Mouse (Mus musculus): ENCODE data around the gene Col2a1.

GRCm38 (mm10) chr15:97955286-97955685 is 49.2 kb downstream of the Col2a1 start:
- no peak for TF ChIP-seq CTCF (IDR thresholded peaks at IDR 0.05; ENCODE audit: borderline replicate concordance, insufficient read depth, low read depth, low read length)
- TF ChIP-seq POLR2A (IDR thresholded peaks at IDR 0.05; ENCODE audit: borderline replicate concordance, insufficient read depth, low read length), result no peak

All from cerebellum, adult 2 months (tissue).